Mouse (Mus musculus): ENCODE measurements around the gene Clcc1.
A peak's percentile ranks its signal among the peaks of the same experiment; 100 is the strongest.

DNA sequence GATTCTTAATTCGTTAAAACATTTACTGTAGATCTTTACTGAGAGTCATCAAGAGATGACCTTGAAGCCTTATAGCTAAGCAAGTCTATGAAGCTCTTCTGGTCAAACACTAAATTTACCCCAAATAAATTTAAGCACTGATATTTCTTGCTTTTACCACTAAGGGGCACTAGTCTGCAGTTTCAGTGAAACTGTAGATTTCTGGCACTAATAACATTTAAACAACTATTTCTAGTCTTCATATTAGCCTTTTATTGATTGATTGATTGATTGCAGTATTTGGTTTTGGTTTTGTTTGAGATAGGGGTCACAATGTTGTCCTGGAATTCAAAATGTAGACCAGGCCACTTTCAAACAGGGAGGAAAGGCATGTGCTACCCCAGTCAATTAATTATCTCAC lies 47.5 kb downstream of the Clcc1 start:
- peak; percentile 54 for TF ChIP-seq CTCF (conservative IDR thresholded peaks at IDR 0.05; ENCODE audit: low read length)
- TF ChIP-seq NANOG (IDR thresholded peaks at IDR 0.05; ENCODE audit: borderline replicate concordance, low read length), result no peak

All from E14TG2a.4 (cell line).